Mouse (Mus musculus) limb, embryonic 14.5 days (tissue): ENCODE data around the gene Copz1. TPM values are rescaled to one million over a fixed set of nuclear protein-coding genes. Genes with fewer than 3 reads are reported as not detected.

Experiments used
- ATAC-seq: fragments of 200-750 bp; cut with Nextera tagmentation; 2 replicates; pipeline ENCODE4 v1.8.0; 2017; ENCODE audit warnings: low read depth, moderate number of reproducible peaks, moderate TSS enrichment; ENCODE audit not compliant: low FRiP score
- DNase-seq: peaks from one replicate; pipeline ENCODE4 v3.0.0-alpha.2; 2015; ENCODE audit warnings: low spot score
- H3K27ac ChIP-seq: fragments of 300-500 bp; sonication (generic); replicated peaks from 2 replicates; pipeline ENCODE4 v1.5.1; 2014; ENCODE audit warnings: low read depth, mild to moderate bottlenecking, low read length, moderate library complexity, mixed read lengths
- H3K27me3 ChIP-seq: fragments of 300-500 bp; sonication (generic); 2 replicates; pipeline ENCODE4 v1.6.1; 2014; ENCODE audit warnings: low read length, mixed read lengths; ENCODE audit not compliant: control insufficient read depth, insufficient read depth
- H3K36me3 ChIP-seq: fragments of 300-500 bp; sonication (generic); 2 replicates; pipeline ENCODE4 v1.6.1; 2014; ENCODE audit warnings: mild to moderate bottlenecking, low read length, moderate library complexity, mixed read lengths; ENCODE audit not compliant: control insufficient read depth, insufficient read depth
- H3K4me1 ChIP-seq: fragments of 300-500 bp; sonication (generic); 2 replicates; pipeline ENCODE4 v1.6.1; 2014; ENCODE audit warnings: antibody characterized with exemption, low read length, mixed read lengths; ENCODE audit not compliant: control insufficient read depth, insufficient read depth
- H3K4me2 ChIP-seq: fragments of 300-500 bp; sonication (generic); replicated peaks from 2 replicates; pipeline ENCODE4 v1.6.1; 2014; ENCODE audit warnings: low read depth, mild to moderate bottlenecking, low read length, moderate library complexity; ENCODE audit not compliant: severe bottlenecking
- H3K4me3 ChIP-seq: fragments of 300-500 bp; sonication (generic); replicated peaks from 2 replicates; pipeline ENCODE4 v1.5.1; 2014; ENCODE audit warnings: low read length
- H3K9ac ChIP-seq: fragments of 300-500 bp; sonication (generic); 2 replicates; pipeline ENCODE4 v1.6.1; 2014; ENCODE audit warnings: mild to moderate bottlenecking, low read depth, low read length, moderate library complexity; ENCODE audit not compliant: severe bottlenecking
- H3K9me3 ChIP-seq: fragments of 300-500 bp; sonication (generic); 2 replicates; pipeline ENCODE4 v1.6.1; 2016; ENCODE audit warnings: low read length; ENCODE audit not compliant: control insufficient read depth
- POLR2A ChIP-seq: fragments of 200-500 bp; IDR thresholded peaks from 2 replicates; pipeline ENCODE4 v1.8.0; 2012; ENCODE audit warnings: inconsistent platforms, mild to moderate bottlenecking, moderate library complexity, borderline replicate concordance; ENCODE audit not compliant: insufficient read depth, insufficient read length; ENCODE audit errors: extremely low read depth
- WGBS: fragments of 180-500 bp; shearing (Covaris S2); extraction: QIAGEN DNeasy Blood & Tissue Kit; methylation state at CpG from one replicate; pipeline ENCODE4 v1.1.7; 2014; 5-methylcytosine and 5-hydroxymethylcytosine counted together
- polyA plus RNA-seq, 2 experiments: library from polyadenylated mRNA; depleted of rRNA in 1 of 2; stranded (reverse) in 1 of 2; unstranded in 1 of 2; fragments of >200 nt; fragmentation: Nextera tagmentation in 1 of 2; extraction: Ambion mirVana in 1 of 2; gene quantifications; 2 replicates each; pipeline versions ENCODE4 v1.2.1 to v1.2.3; 2012 to 2014

Copz1 gene
- polyA plus RNA-seq, 2 experiments, result 200 to 292 TPM

DNA sequence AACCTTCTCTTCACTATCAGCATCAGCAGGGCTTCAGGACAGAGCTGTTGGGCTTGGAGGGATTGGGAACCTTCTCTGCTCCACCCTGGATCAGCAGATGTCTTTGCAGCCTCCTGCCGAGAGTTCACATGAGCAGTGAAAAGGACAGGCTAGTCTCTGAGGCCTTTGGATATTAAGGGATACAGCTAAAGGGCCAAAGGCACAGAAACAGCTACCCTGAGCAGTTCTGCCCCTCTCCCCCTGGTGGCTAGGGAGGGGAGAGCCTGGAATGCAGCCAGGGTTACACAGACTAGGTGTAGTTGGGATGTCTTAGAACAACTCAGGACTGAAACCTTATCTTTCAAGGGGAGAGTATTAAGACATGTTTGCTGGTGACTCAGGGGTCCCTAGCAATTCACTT lies 48.6 kb downstream of the Copz1 start:
- Histone ChIP-seq H3K9ac (no peak overlapping the region), H3K9me3 (no peaks in the 10 kb centered on the region), H3K27ac (no peak overlapping the region), H3K4me3 (no peak overlapping the region), H3K36me3 (peaks cover 38% of the 10 kb centered on the region), H3K4me2 (no peak overlapping the region), H3K27me3 (no peaks in the 10 kb centered on the region), H3K4me1 (peaks cover 27% of the 10 kb centered on the region)
- WGBS, result 53% methylated on average over 1 of the region's 1 CpGs
- no peak for DNase-seq
- no peak for ATAC-seq
- no peak for TF ChIP-seq POLR2A

GRCm38 (mm10) chr15:103322396-103322795 lies 49.9 kb downstream of the Copz1 start:
- Histone ChIP-seq H3K36me3 (peaks cover 24% of the 10 kb centered on the region), H3K9me3 (no peaks in the 10 kb centered on the region), H3K9ac (peak overlapping the region; percentile 73), H3K4me3 (peak overlapping the region; percentile 66), H3K27me3 (no peaks in the 10 kb centered on the region), H3K27ac (no peak overlapping the region), H3K4me2 (peak overlapping the region; percentile 87), H3K4me1 (peaks cover 22% of the 10 kb centered on the region)
- WGBS, result 38% methylated on average over 4 of the region's 4 CpGs
- TF ChIP-seq POLR2A, result no peak
- ATAC-seq (no peak), DNase-seq (no peak)

GRCm38 (mm10) chr15:103323070-103323454 lies 50.5 kb downstream of the Copz1 start:
- Histone ChIP-seq H3K27me3 (no peaks in the 10 kb centered on the region), H3K4me3 (peak overlapping the region; percentile 66), H3K36me3 (peaks cover 18% of the 10 kb centered on the region), H3K27ac (no peak overlapping the region), H3K4me2 (peak overlapping the region; percentile 87), H3K9me3 (no peaks in the 10 kb centered on the region), H3K4me1 (peaks cover 22% of the 10 kb centered on the region), H3K9ac (peak overlapping the region; percentile 73)
- no peak for TF ChIP-seq POLR2A
- WGBS, result 0% methylated on average over 16 of the region's 26 CpGs
- DNase-seq, result no peak
- peak; percentile 70 for ATAC-seq

DNA sequence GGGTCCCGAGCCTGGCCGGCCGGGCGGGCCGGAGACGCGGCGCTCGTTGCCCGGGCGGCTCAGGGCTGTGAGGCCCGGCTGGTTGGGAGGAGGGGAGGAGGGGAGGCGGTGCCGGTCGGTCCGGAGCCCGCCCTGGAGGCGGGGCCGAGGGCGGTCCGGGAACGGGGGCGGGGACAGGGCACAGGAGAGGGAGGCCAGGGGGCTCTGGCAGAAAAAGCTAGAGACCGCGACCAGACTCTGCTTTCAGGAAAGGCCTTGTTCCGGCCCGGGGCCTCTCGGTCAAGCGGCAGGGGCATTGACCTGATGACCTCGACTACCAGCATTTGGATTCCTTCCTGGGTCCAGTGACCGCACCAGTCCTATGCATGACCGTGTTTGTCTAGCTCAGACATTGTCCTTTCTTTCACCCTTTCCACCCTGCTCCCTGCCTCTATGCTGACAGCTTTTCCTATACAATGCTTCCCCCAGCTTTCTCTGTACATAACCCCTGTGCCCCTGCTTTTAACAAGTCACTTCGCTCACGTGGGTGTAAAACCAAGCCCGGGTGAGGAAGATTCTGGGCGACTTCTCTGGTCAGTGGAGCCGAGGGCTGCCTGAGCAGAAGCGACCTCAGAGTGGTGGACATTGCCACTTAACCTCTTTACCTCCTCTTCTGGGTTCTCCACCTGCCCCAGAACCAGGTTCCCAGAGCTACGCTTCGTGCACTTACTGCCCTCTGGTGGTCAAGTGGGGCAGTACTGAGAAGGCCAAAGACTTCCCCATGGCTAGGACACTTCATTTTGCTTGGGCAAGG lies 51.1 kb downstream of the Copz1 start:
- Histone ChIP-seq H3K27me3 (no peaks in the 10 kb centered on the region), H3K4me3 (peak overlapping the region; percentile 66), H3K4me1 (peaks cover 22% of the 10 kb centered on the region), H3K9me3 (no peaks in the 10 kb centered on the region), H3K36me3 (peaks cover 12% of the 10 kb centered on the region), H3K9ac (peak overlapping the region; percentile 73), H3K27ac (peak overlapping the region; percentile 55; the same call in 1 of the 2 replicates), H3K4me2 (peak overlapping the region; percentile 87)
- WGBS, result 4% methylated on average over 17 of the region's 40 CpGs
- DNase-seq, result peak; percentile 87
- TF ChIP-seq POLR2A, result 0 out of 2 replicates have a peak, but pooled peaks have one; percentile 26
- ATAC-seq, result peak; percentile 96

DNA sequence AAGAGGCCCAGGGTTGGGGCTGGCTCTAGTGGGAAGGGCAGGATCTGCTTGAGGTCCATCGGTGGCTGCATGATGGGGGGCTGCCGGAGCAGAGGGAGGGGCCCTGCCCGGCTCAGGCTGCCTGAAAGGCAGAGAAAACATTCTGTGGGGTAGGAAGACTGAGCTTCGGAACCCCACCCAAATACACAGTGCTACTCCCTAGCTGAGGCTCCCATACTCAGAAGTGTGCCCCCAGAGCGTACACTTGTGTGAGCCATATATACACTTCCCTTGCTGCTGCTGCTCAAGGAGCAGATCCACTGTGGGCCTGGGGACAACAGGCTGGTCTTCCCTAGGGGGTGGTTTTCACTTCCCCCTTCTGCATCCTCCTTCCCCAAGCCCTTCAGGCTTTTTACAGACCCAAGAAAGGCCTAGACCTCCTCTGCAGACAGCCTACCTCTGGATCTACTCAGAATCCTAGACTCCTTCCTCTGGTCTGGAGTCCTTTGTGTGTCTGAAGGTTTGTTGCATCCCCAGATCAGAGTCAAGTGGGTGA lies 60.6 kb downstream of the Copz1 start:
- Histone ChIP-seq H3K4me2 (no peak overlapping the region), H3K9ac (no peak overlapping the region), H3K9me3 (no peaks in the 10 kb centered on the region), H3K27me3 (no peaks in the 10 kb centered on the region; the same call in 1 of the 2 replicates), H3K4me3 (no peak overlapping the region), H3K36me3 (no peaks in the 10 kb centered on the region), H3K27ac (no peak overlapping the region), H3K4me1 (peaks cover 13% of the 10 kb centered on the region)
- DNase-seq, result no peak
- WGBS, result 71% methylated on average over 5 of the region's 5 CpGs
- no peak for ATAC-seq
- no peak for TF ChIP-seq POLR2A
